Mouse (Mus musculus) ovary, adult 2 months (tissue): ENCODE results near the gene Bcl7a. TPM values are rescaled to one million over a fixed set of nuclear protein-coding genes. Genes with fewer than 3 reads are reported as not detected.

Source experiments
- polyA plus RNA-seq: library from polyadenylated mRNA; depleted of rRNA; stranded (reverse); fragments of >200 nt; gene quantifications from 2 replicates; pipeline ENCODE4 v1.2.3, GENCODE M21; 2012; rRNA removed

The Bcl7a gene
- 7.6 and 9.0 TPM in 2 replicates for polyA plus RNA-seq

DNA sequence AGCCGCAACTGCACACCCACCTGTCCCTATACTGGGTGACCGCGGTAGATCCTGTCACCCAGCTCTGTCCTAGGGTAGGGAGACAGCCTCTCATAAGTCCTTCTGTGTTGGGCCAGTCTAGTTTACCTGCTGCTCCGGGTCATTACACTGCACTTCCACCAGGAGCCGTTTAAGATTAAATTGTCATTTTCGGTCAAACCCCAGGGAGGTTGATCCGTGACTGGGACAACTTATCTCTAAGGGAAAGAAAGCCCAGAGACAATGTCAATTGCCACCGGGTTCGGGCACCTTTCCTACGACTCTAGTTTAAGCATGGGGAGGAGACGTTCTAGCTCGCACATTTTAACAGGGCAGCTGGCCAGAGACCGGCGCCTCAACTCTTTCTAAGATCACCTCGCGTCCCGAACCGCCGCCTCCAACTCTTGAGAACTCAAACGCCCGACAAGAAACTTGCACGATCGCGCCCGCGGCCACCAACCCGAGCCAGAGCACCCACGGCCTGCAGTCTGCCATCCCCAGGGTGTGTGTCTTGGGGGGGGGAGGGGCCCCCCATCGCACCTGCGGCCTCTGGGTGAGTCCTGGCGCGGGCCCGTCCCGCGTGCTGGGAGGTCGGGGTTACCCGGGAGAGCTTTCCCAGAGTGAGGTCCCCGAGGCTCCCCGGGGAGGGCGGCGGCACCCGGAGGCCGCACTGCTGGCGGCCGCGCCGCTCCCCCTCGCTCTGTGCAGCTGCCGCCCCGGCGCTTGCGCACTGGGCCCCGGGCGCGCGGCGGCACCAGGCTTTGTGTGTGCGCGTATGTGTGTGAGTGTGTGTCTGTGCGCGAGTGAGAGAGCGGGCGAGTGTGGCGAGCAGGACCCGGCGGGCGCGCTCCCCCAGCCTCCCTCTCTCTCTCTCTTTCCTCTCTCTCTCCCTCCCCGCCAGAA lies at the start of gene Bcl7a:
Bcl7a (plus strand) TSS at position 128 of the 921 bp plus-strand sequence.

DNA sequence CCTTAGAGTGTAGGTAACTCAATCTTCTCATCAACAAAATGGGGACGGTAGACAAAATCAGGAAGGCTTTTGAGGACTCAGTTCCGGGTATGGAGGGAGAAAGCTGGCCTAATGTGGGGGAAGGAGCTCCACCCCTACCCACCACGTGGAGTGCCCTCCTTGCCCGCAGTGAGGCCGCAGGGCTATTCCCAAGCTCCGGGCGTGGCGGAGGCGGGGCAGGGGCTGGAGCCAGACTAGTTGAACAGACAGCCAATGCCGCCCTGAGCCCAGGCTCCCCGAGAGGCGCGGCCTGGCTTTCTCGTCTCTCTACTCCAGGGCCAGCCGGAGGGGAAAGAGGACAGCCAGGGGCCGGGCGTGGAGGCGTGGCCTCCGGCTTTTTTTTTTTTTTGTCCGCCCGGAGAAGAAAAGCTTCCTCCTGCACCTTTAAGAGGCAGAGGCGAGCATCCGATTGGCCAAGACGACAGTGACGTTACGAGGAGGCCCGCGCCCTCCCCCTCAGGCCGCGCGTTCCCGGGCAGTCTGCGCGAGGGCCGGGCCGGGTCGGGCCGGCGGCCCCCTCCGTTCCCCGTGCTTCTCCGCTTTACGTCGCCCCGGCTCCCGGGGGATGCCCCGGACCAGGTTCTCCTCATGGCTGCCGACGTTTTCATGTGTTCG lies 50.8 kb downstream of the Bcl7a start, which contains the start of gene Mlxip:
Mlxip (plus strand) TSS at position 496 of the 654 bp plus-strand sequence.

Other genes starting within 250 kb of the Bcl7a start
- gene Rhof, start 211.1 kb upstream of the Bcl7a start, polyA plus RNA-seq, result 4.9 and 5.2 TPM in 2 replicates
- 9.2 and 11.2 TPM in 2 replicates for gene Setd1b, start 201.6 kb upstream of the Bcl7a start, polyA plus RNA-seq
- gene Psmd9, start 174.4 kb upstream of the Bcl7a start, polyA plus RNA-seq, result 44.5 and 46.3 TPM in 2 replicates
- gene Hpd, start 161.1 kb upstream of the Bcl7a start, polyA plus RNA-seq, result 1.6 and 4.9 TPM in 2 replicates
- 3.5 and 4.5 TPM in 2 replicates for gene Wdr66, start 91.7 kb upstream of the Bcl7a start, polyA plus RNA-seq
- 79.1 and 85.2 TPM in 2 replicates for gene Mlxip, start 51.0 kb downstream of the Bcl7a start, polyA plus RNA-seq
- gene Lrrc43, start 145.5 kb downstream of the Bcl7a start, polyA plus RNA-seq, result 2.6 and 2.8 TPM in 2 replicates
- not detected in 2 replicates for gene Il31, start 145.7 kb downstream of the Bcl7a start, polyA plus RNA-seq
- gene B3gnt4, start 166.6 kb downstream of the Bcl7a start, polyA plus RNA-seq, result 5.5 and 5.6 TPM in 2 replicates
- 91.8 and 99.0 TPM in 2 replicates for gene Diablo, start 180.3 kb downstream of the Bcl7a start, polyA plus RNA-seq
- gene Gm49027, start 181.7 kb downstream of the Bcl7a start, polyA plus RNA-seq, result 12.2 and 21.7 TPM in 2 replicates
- 14.6 and 15.5 TPM in 2 replicates for gene Vps33a, start 229.2 kb downstream of the Bcl7a start, polyA plus RNA-seq